Mouse (Mus musculus) kidney, adult 11 months (tissue): ENCODE measurements around the gene Rsg1.

Experiments used
- DNase-seq: peaks from one replicate; pipeline ENCODE4 v3.0.0; 2022

Rsg1 gene

GRCm38 (mm10) chr4:141249383-141249782, 35.6 kb downstream of the Rsg1 start:
- no peak for DNase-seq

GRCm38 (mm10) chr4:141251071-141251470, 37.3 kb downstream of the Rsg1 start:
- DNase-seq, result no peak

DNA sequence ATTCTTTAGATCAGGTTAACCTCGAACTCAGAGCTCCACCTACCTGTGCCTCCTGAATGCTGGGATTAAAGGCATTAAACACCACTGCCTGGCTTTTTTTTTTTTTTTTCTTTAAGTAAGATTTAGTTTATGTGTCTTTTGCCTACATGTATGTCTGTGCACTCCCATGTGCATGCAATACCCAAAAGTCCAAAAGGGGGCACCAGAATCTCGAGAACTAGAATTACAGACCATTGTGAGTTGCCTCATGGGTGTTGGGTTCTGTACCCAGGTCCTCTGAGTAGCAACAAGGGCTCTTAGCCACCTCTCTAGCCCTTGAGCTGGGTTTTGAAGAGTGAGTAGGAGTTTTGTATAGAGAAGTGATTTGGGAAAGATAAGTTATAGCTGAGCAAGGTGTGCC, 38.9 kb downstream of the Rsg1 start:
- no peak for DNase-seq

- DNase-seq, result no peak
These were observed 40.5 kb downstream of the Rsg1 start for GRCm38 (mm10) chr4:141254234-141254633.

GRCm38 (mm10) chr4:141257440-141257839, 43.7 kb downstream of the Rsg1 start:
- DNase-seq, result no peak

DNA sequence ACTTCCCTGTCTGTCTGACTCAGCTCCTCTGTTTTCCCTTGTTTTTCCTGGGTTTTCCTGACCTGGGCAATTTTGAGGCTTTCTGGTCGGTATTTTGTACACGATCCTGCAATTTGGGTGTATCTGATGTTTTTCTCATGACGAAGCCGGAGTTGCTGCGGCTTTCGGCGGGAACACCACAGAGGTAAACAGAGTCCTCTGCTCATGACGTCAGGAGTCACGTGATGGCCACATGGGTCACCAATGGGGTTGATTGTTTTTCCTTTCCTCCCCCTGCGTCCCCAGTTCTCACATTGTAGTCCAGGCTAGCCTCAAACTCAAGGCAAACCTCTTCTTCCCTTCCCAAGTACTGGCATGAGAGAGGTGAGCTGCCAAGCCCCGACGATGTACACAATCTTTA, 45.7 kb downstream of the Rsg1 start:
- no peak for DNase-seq

GRCm38 (mm10) chr4:141260007-141260723, 46.4 kb downstream of the Rsg1 start:
- no peak for DNase-seq

DNA sequence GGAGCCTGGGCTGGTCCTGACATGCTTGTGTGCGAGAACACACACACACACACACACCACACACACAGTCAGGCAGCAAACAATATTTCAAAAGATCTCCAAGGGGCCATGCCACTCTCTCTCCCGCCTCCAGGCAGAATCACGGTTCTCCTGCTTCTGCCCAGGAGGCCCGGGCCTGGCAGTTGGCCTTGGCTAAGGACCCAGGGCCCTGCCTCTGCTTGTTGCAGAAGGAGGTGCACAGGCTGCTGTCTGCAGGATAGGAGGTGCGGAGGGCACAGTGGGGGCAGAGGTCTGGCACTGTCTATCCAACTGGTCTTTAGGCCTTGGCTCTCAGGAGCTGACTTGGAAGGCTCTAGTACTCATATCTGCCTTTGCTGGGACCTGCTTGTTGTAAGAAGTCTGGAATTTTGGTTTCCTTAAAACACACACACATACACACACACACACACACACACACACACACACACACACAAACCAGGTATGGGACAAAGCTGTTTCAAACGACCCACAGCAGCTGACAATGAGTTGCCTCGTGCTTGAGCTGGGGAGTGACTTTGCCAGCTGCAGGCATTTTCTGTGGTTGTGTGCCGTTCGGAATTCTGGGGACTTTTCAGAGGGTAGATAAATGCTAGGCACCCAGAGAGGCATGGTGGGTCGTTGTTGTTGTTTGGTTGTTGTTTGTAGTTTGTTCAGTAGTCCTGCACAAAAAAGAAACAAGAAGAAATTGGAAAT, 49.3 kb downstream of the Rsg1 start:
- DNase-seq, result no peak

DNA sequence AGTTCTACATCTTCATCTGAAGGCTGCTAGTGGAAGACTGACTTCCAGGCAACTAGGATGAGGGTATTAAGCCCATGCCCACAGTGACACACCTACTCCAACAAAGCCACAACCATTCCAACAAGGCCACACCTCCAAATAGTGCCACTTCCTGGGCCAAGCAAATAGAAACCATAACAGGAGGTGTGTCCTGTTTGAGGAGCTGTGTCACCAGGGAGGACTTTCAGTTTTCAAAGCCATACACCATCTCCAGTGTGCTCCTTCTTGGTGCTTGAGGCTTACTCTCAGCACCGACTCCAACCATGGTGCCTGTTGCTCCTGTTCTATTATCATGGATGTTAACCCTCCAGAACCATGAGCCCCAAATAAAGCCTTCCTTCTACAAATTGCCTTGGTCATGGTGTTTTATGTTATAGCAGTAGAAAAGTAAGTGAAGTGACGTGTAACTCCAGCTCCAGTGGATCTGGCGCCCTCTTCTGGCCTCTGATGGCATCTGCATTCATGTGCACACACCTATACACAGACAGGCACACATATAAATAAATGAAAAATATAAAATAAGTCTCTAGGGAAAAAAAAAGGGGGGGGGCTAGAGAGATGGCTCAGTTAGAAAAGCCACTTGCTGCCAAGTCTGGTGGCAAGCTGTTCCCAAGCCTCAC, 52.4 kb downstream of the Rsg1 start:
- no peak for DNase-seq

DNA sequence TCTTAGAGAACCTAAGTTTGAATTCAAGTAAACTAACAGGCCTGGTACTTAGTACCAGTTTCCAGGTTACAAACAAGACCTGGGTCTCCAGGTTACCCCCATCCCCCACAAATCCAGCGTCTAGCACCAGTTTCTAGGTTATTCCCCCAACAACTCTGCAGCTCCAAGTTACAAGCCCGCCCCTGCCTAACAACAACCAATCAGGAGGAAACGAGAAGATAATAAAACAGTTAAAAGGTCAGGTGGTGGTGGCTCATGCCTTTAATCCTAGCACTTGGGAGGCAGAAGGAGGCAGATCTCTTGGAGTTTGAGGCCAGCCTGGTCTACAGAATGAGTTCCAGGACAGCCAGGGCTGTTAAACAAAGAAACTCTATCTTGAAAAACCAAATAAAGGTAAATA, 53.5 kb downstream of the Rsg1 start:
- DNase-seq, result no peak

- no peak for DNase-seq
These were observed 54.1 kb downstream of the Rsg1 start for GRCm38 (mm10) chr4:141267837-141268236.

DNA sequence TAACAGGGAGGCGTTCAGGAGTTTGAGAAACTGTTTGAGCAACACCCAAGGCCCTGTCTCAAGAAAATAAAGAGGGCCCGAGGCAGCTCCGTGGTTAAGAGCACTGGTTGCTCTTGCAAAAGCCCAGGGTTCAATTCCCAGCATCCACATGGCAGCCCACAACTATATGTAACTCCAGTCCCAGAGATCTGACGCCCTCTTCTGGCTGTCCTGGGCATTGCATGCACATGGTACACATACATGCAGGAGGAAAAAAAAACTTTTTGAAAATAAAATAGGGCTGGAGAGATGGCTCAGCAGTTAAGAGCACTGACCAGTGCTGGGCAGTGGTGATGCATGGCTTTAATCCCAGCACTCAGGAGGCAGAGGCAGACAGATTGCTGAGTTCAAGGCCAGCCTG, 54.6 kb downstream of the Rsg1 start:
- DNase-seq, result no peak

- no peak for DNase-seq
These were observed 55.3 kb downstream of the Rsg1 start for GRCm38 (mm10) chr4:141269080-141269479.

GRCm38 (mm10) chr4:141270201-141270940, 56.6 kb downstream of the Rsg1 start:
- DNase-seq, result no peak

DNA sequence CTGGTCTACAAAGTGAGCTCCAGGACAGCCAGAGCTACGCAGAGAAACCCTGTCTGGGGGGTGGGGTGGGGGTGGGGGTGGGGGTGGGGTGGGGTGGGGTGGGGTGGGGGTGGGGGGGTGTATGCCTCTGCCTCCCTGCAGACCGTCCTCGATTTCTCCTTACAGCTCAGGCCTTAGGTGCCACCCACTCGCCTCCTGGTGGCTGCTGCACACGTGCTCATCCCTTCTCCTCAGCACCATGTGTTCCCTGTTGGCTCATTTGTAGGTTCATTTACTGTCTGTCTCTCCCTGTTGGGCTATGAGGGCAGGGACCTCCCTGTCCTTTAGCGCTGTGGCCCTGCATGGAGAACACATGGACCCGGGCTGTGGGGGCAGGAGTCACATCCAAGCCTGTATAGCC, 57.5 kb downstream of the Rsg1 start:
- no peak for DNase-seq

- DNase-seq, result no peak
These were observed 58.0 kb downstream of the Rsg1 start for GRCm38 (mm10) chr4:141271721-141272120.

- no peak for DNase-seq
These were observed 59.1 kb downstream of the Rsg1 start for GRCm38 (mm10) chr4:141272878-141273277.

- DNase-seq, result peak; percentile 65
These were observed 59.5 kb downstream of the Rsg1 start for GRCm38 (mm10) chr4:141273296-141273695.

DNA sequence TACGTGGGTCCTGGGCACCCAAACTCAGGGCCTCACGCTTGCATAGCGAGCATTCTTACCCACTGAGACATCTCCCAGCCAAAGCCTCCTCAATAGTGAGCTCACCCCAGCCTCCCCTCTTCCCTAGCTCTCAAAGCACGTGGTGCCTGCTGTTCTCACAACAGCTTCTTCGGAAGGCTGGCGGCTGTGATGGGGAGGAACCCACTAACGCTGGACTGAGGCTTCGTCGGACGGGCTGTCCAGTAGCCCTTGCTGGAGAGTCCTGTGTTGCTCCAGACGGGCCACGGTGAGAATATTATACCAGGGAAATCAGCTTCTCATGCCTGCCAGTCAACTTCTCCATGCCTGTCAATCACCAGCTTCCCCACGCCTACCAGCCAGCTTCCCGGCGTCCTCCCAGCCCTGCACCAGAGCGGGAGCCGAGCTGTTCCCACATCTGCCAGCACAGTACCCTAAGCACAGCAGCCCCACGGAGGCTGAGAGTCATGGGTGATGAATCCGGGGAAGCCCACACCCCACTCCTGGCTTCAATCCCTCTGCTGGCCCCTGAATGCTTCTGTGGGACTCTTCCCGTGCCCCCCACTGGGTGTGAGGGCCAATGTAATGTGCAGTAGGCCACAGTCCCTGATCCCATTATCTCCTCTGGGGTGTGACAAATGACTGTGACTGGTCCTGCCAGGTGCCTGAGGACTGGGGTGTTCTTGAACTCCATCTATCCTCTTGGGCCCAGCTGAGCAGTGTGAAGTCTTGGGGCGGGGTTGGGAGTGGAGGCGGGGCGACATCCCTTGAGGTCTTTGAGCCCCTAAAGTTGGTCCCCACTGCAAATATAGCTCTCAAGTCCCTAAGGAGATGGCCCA, 61.0 kb downstream of the Rsg1 start:
- DNase-seq, result no peak
